Mouse (Mus musculus) adrenal gland, postnatal 4 days (tissue): ENCODE measurements around the gene Ces5a. TPM values are rescaled to one million over a fixed set of nuclear protein-coding genes. Genes with fewer than 3 reads are reported as not detected.
"Not testable (repeated sequence)": the region's sequence is repeated elsewhere in the genome, so short reads cannot be mapped to it uniquely, and the experiment has no call there.

Experiments
- DNase-seq, 2 experiments: peaks; one replicate each; pipeline ENCODE4 v3.0.0; 2021 to 2022; ENCODE audit warnings: low spot score in 2 of 2, mixed read lengths in 2 of 2
- long read RNA-seq, 2 experiments: library from polyadenylated mRNA; stranded (forward); transcript quantifications; one replicate each; pipeline ENCODE4 v2.0.0; 2021
- total RNA-seq, 2 experiments: library from RNA; stranded (reverse); gene quantifications; 2 replicates each; pipeline ENCODE4 v1.2.3; 2021

Ces5a gene
- not detected for total RNA-seq
- long read RNA-seq, experiment 1: 0 reads
- long read RNA-seq, experiment 2: 0 reads

- no peak for DNase-seq
These were observed at the start of gene Ces5a for GRCm38 (mm10) chr8:93535730-93536129. TSS of gene Ces5a (minus strand) at chr8:93535830.

- DNase-seq: no peak
These were observed 37.2 kb upstream of the Ces5a start for GRCm38 (mm10) chr8:93572841-93573240.

GRCm38 (mm10) chr8:93572095-93572501, 36.5 kb upstream of the Ces5a start:
- DNase-seq: no peak

- peak in 1 of 2 experiments; percentile 1 for DNase-seq
These were observed 35.8 kb upstream of the Ces5a start for GRCm38 (mm10) chr8:93571369-93571985.

- DNase-seq: no peak
These were observed 34.5 kb upstream of the Ces5a start for GRCm38 (mm10) chr8:93570186-93570530.

GRCm38 (mm10) chr8:93569311-93570185, 33.9 kb upstream of the Ces5a start:
- no peak for DNase-seq

GRCm38 (mm10) chr8:93568666-93569065, 33.0 kb upstream of the Ces5a start:
- no peak for DNase-seq

GRCm38 (mm10) chr8:93567086-93567485, 31.5 kb upstream of the Ces5a start:
- DNase-seq: no peak

- DNase-seq: no peak
These were observed 29.0 kb upstream of the Ces5a start for GRCm38 (mm10) chr8:93564634-93565033.

- no peak for DNase-seq
These were observed 27.9 kb upstream of the Ces5a start for GRCm38 (mm10) chr8:93563551-93563950.

- DNase-seq: no peak
These were observed 27.1 kb upstream of the Ces5a start for GRCm38 (mm10) chr8:93562557-93563210.

- DNase-seq: no peak
These were observed 25.6 kb upstream of the Ces5a start for GRCm38 (mm10) chr8:93561271-93561670.

GRCm38 (mm10) chr8:93559696-93560095, 24.1 kb upstream of the Ces5a start:
- no peak for DNase-seq

- no peak for DNase-seq
These were observed 33.0 kb downstream of the Ces5a start for GRCm38 (mm10) chr8:93502634-93503033.

GRCm38 (mm10) chr8:93499437-93499836, 36.2 kb downstream of the Ces5a start:
- no peak for DNase-seq

- no peak for DNase-seq
These were observed 40.3 kb downstream of the Ces5a start for GRCm38 (mm10) chr8:93495330-93495729.

- DNase-seq: no peak
These were observed 46.9 kb downstream of the Ces5a start for GRCm38 (mm10) chr8:93488743-93489142.

GRCm38 (mm10) chr8:93478211-93478610, 57.4 kb downstream of the Ces5a start:
- no peak for DNase-seq

- not testable (repeated sequence) for DNase-seq
These were observed 65.9 kb downstream of the Ces5a start for GRCm38 (mm10) chr8:93469733-93470132.

- no peak for DNase-seq
These were observed 81.3 kb downstream of the Ces5a start for GRCm38 (mm10) chr8:93454258-93454877.
